Mouse (Mus musculus): ENCODE data around the gene Ints1.

Gene Ints1

DNA sequence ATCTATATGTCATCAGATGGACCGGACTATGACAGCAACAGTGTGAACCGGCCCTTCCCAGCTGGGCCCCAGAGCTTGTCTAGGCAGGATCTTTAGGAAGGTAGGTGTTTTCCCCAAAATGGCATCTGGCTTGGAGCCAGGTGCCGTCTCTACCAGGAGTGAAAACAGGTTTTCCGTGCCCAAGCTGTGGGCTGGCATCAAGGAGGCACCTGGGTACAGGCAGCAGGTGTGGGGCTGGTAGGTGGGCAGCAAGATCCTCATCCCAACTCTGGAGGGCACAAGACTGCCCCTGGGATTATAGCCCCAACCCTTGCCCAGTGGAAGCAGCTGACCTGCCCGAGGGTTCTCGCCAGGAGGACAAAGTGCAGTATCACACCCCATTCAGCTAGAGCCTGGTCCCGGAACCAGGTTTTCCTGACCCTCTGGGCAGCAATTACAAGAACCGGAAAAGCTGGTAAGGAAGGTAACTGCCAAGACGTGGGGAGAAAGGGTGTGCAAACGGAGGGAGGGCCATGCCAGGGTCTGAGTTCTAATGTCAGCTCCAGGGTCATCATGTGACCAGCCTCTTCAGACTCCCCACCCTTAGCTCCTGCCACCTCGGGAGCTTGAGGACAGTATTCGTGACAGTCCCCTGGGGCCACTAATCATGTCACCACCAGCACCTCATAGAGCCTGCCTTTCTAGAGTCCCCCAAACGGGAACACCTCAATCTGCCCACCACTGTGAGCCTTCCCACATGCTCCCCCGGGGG lies 37.5 kb downstream of the Ints1 start:
- TF ChIP-seq CTCF (conservative IDR thresholded peaks at IDR 0.05; ENCODE audit: low read length) (no peak), POU5F1 (IDR thresholded peaks at IDR 0.05; ENCODE audit: borderline replicate concordance, low read length) (no peak), NANOG (IDR thresholded peaks at IDR 0.05; ENCODE audit: borderline replicate concordance, low read length) (no peak)
- no peaks in the 10 kb centered on the region for H3K9me3 ChIP-seq (ENCODE audit: low read length)

DNA sequence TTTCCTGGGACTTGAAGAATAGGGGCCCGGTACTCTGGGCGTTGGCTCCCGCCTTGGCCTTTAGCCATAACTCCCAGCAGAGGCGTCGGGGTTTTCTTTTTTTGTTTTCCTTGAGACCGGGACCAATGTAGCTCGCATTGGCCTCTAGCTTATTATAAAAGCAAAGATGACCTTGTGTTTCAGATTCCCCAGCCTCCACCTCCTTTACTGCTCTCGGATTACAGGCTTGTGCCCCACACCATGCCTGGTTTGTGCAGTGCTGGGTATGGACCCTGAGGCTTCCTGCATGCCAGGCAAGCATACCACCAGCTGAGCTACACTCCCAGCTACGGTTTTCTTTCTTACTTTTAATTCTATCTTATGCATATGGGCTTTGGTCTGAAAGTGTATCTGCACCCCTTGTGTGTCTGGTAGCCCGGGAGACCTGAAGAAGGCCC lies 39.0 kb downstream of the Ints1 start:
- Histone ChIP-seq H3K4me3 (replicated peaks; ENCODE audit: low read length) (peak overlapping the region; percentile 30; the same call in 1 of the 2 replicates), H3K9me3 (ENCODE audit: low read length) (no peaks in the 10 kb centered on the region), H3K36me3 (ENCODE audit: insufficient read depth, low read length) (no peaks in the 10 kb centered on the region), H3K27me3 (ENCODE audit: insufficient read depth, low read length) (peaks cover 73% of the 10 kb centered on the region), H3K4me1 (replicated peaks; ENCODE audit: low read depth, low read length) (peaks cover 26% of the 10 kb centered on the region)
- TF ChIP-seq POU5F1 (IDR thresholded peaks at IDR 0.05; ENCODE audit: borderline replicate concordance, low read length), result no peak
- no peak for TF ChIP-seq NANOG (IDR thresholded peaks at IDR 0.05; ENCODE audit: borderline replicate concordance, low read length)
- no peak for TF ChIP-seq CTCF (conservative IDR thresholded peaks at IDR 0.05; ENCODE audit: low read length)

More for the DNA sequence above, 37.5 kb downstream of the Ints1 start:
- Histone ChIP-seq H3K4me3 (replicated peaks; ENCODE audit: low read length) (no peak overlapping the region), H3K4me1 (replicated peaks; ENCODE audit: low read depth, low read length) (peaks cover 18% of the 10 kb centered on the region), H3K36me3 (ENCODE audit: insufficient read depth, low read length) (no peaks in the 10 kb centered on the region), H3K27me3 (ENCODE audit: insufficient read depth, low read length) (peaks cover 69% of the 10 kb centered on the region)

GRCm38 (mm10) chr5:139735677-139736503 lies 39.6 kb downstream of the Ints1 start, which contains the start of gene Micall2:
Gene Micall2, minus strand, starts transcription at chr5:139736336.
- TF ChIP-seq CTCF (conservative IDR thresholded peaks at IDR 0.05; ENCODE audit: low read length), result no peak
- TF ChIP-seq POU5F1 (IDR thresholded peaks at IDR 0.05; ENCODE audit: borderline replicate concordance, low read length), result no peak
- TF ChIP-seq NANOG (IDR thresholded peaks at IDR 0.05; ENCODE audit: borderline replicate concordance, low read length), result no peak
- Histone ChIP-seq H3K9me3 (ENCODE audit: low read length) (no peaks in the 10 kb centered on the region), H3K36me3 (ENCODE audit: insufficient read depth, low read length) (no peaks in the 10 kb centered on the region), H3K4me3 (replicated peaks; ENCODE audit: low read length) (peak within 1 kb of the TSS; percentile 78), H3K27me3 (ENCODE audit: insufficient read depth, low read length) (peaks cover 72% of the 10 kb centered on the region), H3K4me1 (replicated peaks; ENCODE audit: low read depth, low read length) (peaks cover 26% of the 10 kb centered on the region)

DNA sequence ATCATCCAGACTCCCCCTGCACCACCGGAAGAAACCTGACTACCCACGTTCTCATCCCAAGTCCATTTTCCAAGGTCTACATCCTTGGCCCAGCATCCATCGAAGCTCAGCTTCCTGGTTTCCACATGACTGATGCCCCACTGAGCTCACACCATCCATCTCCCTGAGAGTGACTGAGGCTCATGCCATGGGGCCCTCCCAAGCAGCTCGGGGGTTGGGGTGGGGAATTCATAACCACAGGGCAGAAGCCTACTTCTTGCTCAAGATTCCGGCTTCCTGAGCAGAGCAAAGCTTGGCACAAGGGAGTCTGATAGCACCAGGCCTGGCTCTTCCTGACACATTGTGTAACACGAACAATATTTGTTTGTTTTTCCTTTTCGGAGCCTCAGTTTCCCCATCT lies 40.7 kb downstream of the Ints1 start:
- peaks cover 62% of the 10 kb centered on the region for H3K27me3 ChIP-seq (ENCODE audit: insufficient read depth, low read length)
- peaks cover 26% of the 10 kb centered on the region for H3K4me1 ChIP-seq (replicated peaks; ENCODE audit: low read depth, low read length)
- no peak overlapping the region for H3K4me3 ChIP-seq (replicated peaks; ENCODE audit: low read length)
- H3K36me3 ChIP-seq (ENCODE audit: insufficient read depth, low read length), result no peaks in the 10 kb centered on the region
- no peaks in the 10 kb centered on the region for H3K9me3 ChIP-seq (ENCODE audit: low read length)
- TF ChIP-seq NANOG (IDR thresholded peaks at IDR 0.05; ENCODE audit: borderline replicate concordance, low read length) (no peak), CTCF (conservative IDR thresholded peaks at IDR 0.05; ENCODE audit: low read length) (no peak), POU5F1 (IDR thresholded peaks at IDR 0.05; ENCODE audit: borderline replicate concordance, low read length) (no peak)

DNA sequence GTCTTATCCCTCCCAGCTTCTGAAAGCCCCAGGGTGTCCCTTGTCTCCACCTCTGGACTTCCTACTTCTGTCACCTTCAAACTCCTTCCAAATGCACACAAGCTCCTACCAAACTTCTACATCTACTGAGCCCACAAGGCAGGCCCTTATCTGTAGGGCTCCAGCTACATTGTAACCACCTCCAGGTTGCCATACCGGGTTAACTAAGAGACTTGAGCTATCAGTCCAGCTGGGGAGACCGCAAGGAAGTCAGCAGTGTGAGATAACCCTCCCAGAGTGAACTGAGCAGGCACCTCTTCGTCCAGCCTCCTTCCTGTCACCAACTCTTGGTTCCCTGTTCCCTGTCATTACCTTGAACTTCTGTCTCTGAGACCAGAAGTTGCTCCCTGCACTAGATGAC lies 41.5 kb downstream of the Ints1 start:
- H3K4me3 ChIP-seq (replicated peaks; ENCODE audit: low read length), result no peak overlapping the region
- TF ChIP-seq POU5F1 (IDR thresholded peaks at IDR 0.05; ENCODE audit: borderline replicate concordance, low read length), result no peak
- no peak for TF ChIP-seq NANOG (IDR thresholded peaks at IDR 0.05; ENCODE audit: borderline replicate concordance, low read length)
- no peak for TF ChIP-seq CTCF (conservative IDR thresholded peaks at IDR 0.05; ENCODE audit: low read length)

GRCm38 (mm10) chr5:139732634-139733107 lies 42.8 kb downstream of the Ints1 start:
- H3K4me3 ChIP-seq (replicated peaks; ENCODE audit: low read length), result no peak overlapping the region
- peaks cover 38% of the 10 kb centered on the region for H3K4me1 ChIP-seq (replicated peaks; ENCODE audit: low read depth, low read length)
- TF ChIP-seq CTCF (conservative IDR thresholded peaks at IDR 0.05; ENCODE audit: low read length) (no peak), POU5F1 (IDR thresholded peaks at IDR 0.05; ENCODE audit: borderline replicate concordance, low read length) (no peak), NANOG (IDR thresholded peaks at IDR 0.05; ENCODE audit: borderline replicate concordance, low read length) (no peak)

More for the DNA sequence above, 41.5 kb downstream of the Ints1 start:
- H3K9me3 ChIP-seq (ENCODE audit: low read length), result no peaks in the 10 kb centered on the region
- no peaks in the 10 kb centered on the region for H3K36me3 ChIP-seq (ENCODE audit: insufficient read depth, low read length)
- peaks cover 26% of the 10 kb centered on the region for H3K4me1 ChIP-seq (replicated peaks; ENCODE audit: low read depth, low read length)
- H3K27me3 ChIP-seq (ENCODE audit: insufficient read depth, low read length), result peaks cover 61% of the 10 kb centered on the region

GRCm38 (mm10) chr5:139730712-139731486 lies 44.6 kb downstream of the Ints1 start:
- H3K36me3 ChIP-seq (ENCODE audit: insufficient read depth, low read length), result no peaks in the 10 kb centered on the region
- H3K27me3 ChIP-seq (ENCODE audit: insufficient read depth, low read length), result peaks cover 40% of the 10 kb centered on the region
- H3K9me3 ChIP-seq (ENCODE audit: low read length), result no peaks in the 10 kb centered on the region
- H3K4me1 ChIP-seq (replicated peaks; ENCODE audit: low read depth, low read length), result peaks cover 43% of the 10 kb centered on the region
- TF ChIP-seq POU5F1 (IDR thresholded peaks at IDR 0.05; ENCODE audit: borderline replicate concordance, low read length) (no peak), CTCF (conservative IDR thresholded peaks at IDR 0.05; ENCODE audit: low read length) (no peak), NANOG (IDR thresholded peaks at IDR 0.05; ENCODE audit: borderline replicate concordance, low read length) (no peak)
- H3K4me3 ChIP-seq (replicated peaks; ENCODE audit: low read length), result no peak overlapping the region

More at GRCm38 (mm10) chr5:139732634-139733107, 42.8 kb downstream of the Ints1 start:
- Histone ChIP-seq H3K27me3 (ENCODE audit: insufficient read depth, low read length) (peaks cover 50% of the 10 kb centered on the region), H3K36me3 (ENCODE audit: insufficient read depth, low read length) (no peaks in the 10 kb centered on the region), H3K9me3 (ENCODE audit: low read length) (no peaks in the 10 kb centered on the region)

All from E14TG2a.4 (cell line).